Mouse (Mus musculus): ENCODE results near the gene Aco1. TPM values are rescaled to one million over a fixed set of nuclear protein-coding genes. Genes with fewer than 3 reads are reported as not detected.

The Aco1 gene
- total and polyA plus RNA-seq, 2 experiments = 112 to 178 TPM

- H3K4me1 ChIP-seq (ENCODE audit: control insufficient read depth, insufficient read depth, low read length) = peaks cover 52% of the 10 kb centered on the region
- peak overlapping the region; percentile 70 for H3K27ac ChIP-seq (replicated peaks; ENCODE audit: insufficient read depth, low read depth, low read length)
These were observed 15.3 kb downstream of the Aco1 start for GRCm38 (mm10) chr4:40158224-40158540.

GRCm38 (mm10) chr4:40160591-40161434 is 17.9 kb downstream of the Aco1 start:
- WGBS = 29% methylated on average over 8 of the region's 8 CpGs

More at GRCm38 (mm10) chr4:40158224-40158540, 15.3 kb downstream of the Aco1 start:
- no peak overlapping the region for H3K4me3 ChIP-seq (ENCODE audit: insufficient read depth, low read depth, low read length)
- no peaks in the 10 kb centered on the region for H3K27me3 ChIP-seq (ENCODE audit: control insufficient read depth, insufficient read depth, low read length)
- H3K36me3 ChIP-seq (ENCODE audit: control insufficient read depth, insufficient read depth, low read length) = no peaks in the 10 kb centered on the region
- peak; percentile 47 for DNase-seq (ENCODE audit: extremely low read depth, low read depth, low spot score)
- H3K9ac ChIP-seq (ENCODE audit: low read depth, low read length) = peak overlapping the region; percentile 14
- WGBS = 19% methylated on average over 5 of the region's 5 CpGs
- no peak for TF ChIP-seq POLR2A (IDR thresholded peaks at IDR 0.05; ENCODE audit: extremely low read depth, insufficient read depth, low read length)
- H3K79me2 ChIP-seq (ENCODE audit: control insufficient read depth, insufficient read depth, low read length) = peaks cover 33% of the 10 kb centered on the region

GRCm38 (mm10) chr4:40163646-40164045 is 20.8 kb downstream of the Aco1 start:
- 84% methylated on average over 10 of the region's 10 CpGs for whole genome bisulfite sequencing
- Histone ChIP-seq H3K27ac (replicated peaks; ENCODE audit: insufficient read depth, low read depth, low read length) (no peak overlapping the region), H3K79me2 (ENCODE audit: control insufficient read depth, insufficient read depth, low read length) (peaks cover 24% of the 10 kb centered on the region; the same call in 1 of the 2 replicates), H3K36me3 (ENCODE audit: control insufficient read depth, insufficient read depth, low read length) (peaks cover 38% of the 10 kb centered on the region), H3K9ac (ENCODE audit: low read depth, low read length) (no peak overlapping the region), H3K4me1 (ENCODE audit: control insufficient read depth, insufficient read depth, low read length) (peaks cover 17% of the 10 kb centered on the region), H3K27me3 (ENCODE audit: control insufficient read depth, insufficient read depth, low read length) (no peaks in the 10 kb centered on the region), H3K4me3 (ENCODE audit: insufficient read depth, low read depth, low read length) (no peak overlapping the region)
- TF ChIP-seq CTCF (IDR thresholded peaks at IDR 0.05; ENCODE audit: low read depth, low read length) = no peak
- no peak for TF ChIP-seq POLR2A (IDR thresholded peaks at IDR 0.05; ENCODE audit: extremely low read depth, insufficient read depth, low read length)
- DNase-seq (ENCODE audit: extremely low read depth, low read depth, low spot score) = no peak

More at GRCm38 (mm10) chr4:40160591-40161434, 17.9 kb downstream of the Aco1 start:
- TF ChIP-seq POLR2A (IDR thresholded peaks at IDR 0.05; ENCODE audit: extremely low read depth, insufficient read depth, low read length) = no peak
- TF ChIP-seq CTCF (IDR thresholded peaks at IDR 0.05; ENCODE audit: low read depth, low read length) = peak; percentile 28; the same call in 1 of the 2 replicates
- Histone ChIP-seq H3K36me3 (ENCODE audit: control insufficient read depth, insufficient read depth, low read length) (peaks cover 11% of the 10 kb centered on the region; the same call in 1 of the 2 replicates), H3K79me2 (ENCODE audit: control insufficient read depth, insufficient read depth, low read length) (peaks cover 29% of the 10 kb centered on the region), H3K9ac (ENCODE audit: low read depth, low read length) (peak overlapping the region; percentile 29), H3K4me3 (ENCODE audit: insufficient read depth, low read depth, low read length) (no peak overlapping the region), H3K27ac (replicated peaks; ENCODE audit: insufficient read depth, low read depth, low read length) (peak overlapping the region; percentile 90), H3K4me1 (ENCODE audit: control insufficient read depth, insufficient read depth, low read length) (peaks cover 35% of the 10 kb centered on the region), H3K27me3 (ENCODE audit: control insufficient read depth, insufficient read depth, low read length) (no peaks in the 10 kb centered on the region)
- DNase-seq (ENCODE audit: extremely low read depth, low read depth, low spot score) = peak; percentile 92

GRCm38 (mm10) chr4:40171477-40171876 is 28.6 kb downstream of the Aco1 start:
- Histone ChIP-seq H3K79me2 (ENCODE audit: control insufficient read depth, insufficient read depth, low read length) (peaks cover 3% of the 10 kb centered on the region; the same call in 1 of the 2 replicates), H3K4me3 (ENCODE audit: insufficient read depth, low read depth, low read length) (no peak overlapping the region), H3K27ac (replicated peaks; ENCODE audit: insufficient read depth, low read depth, low read length) (no peak overlapping the region), H3K36me3 (ENCODE audit: control insufficient read depth, insufficient read depth, low read length) (peaks cover 50% of the 10 kb centered on the region), H3K9ac (ENCODE audit: low read depth, low read length) (no peak overlapping the region), H3K4me1 (ENCODE audit: control insufficient read depth, insufficient read depth, low read length) (no peaks in the 10 kb centered on the region; the same call in 1 of the 2 replicates), H3K27me3 (ENCODE audit: control insufficient read depth, insufficient read depth, low read length) (no peaks in the 10 kb centered on the region)
- no peak for DNase-seq (ENCODE audit: extremely low read depth, low read depth, low spot score)
- no peak for TF ChIP-seq POLR2A (IDR thresholded peaks at IDR 0.05; ENCODE audit: extremely low read depth, insufficient read depth, low read length)
- TF ChIP-seq CTCF (IDR thresholded peaks at IDR 0.05; ENCODE audit: low read depth, low read length) = no peak
- WGBS = 93% methylated on average over 4 of the region's 4 CpGs

GRCm38 (mm10) chr4:40172336-40172735 is 29.5 kb downstream of the Aco1 start:
- Histone ChIP-seq H3K79me2 (ENCODE audit: control insufficient read depth, insufficient read depth, low read length) (no peaks in the 10 kb centered on the region), H3K9ac (ENCODE audit: low read depth, low read length) (no peak overlapping the region), H3K4me1 (ENCODE audit: control insufficient read depth, insufficient read depth, low read length) (no peaks in the 10 kb centered on the region; the same call in 1 of the 2 replicates), H3K27me3 (ENCODE audit: control insufficient read depth, insufficient read depth, low read length) (no peaks in the 10 kb centered on the region), H3K4me3 (ENCODE audit: insufficient read depth, low read depth, low read length) (no peak overlapping the region), H3K36me3 (ENCODE audit: control insufficient read depth, insufficient read depth, low read length) (peaks cover 43% of the 10 kb centered on the region), H3K27ac (replicated peaks; ENCODE audit: insufficient read depth, low read depth, low read length) (no peak overlapping the region)
- WGBS = 89% methylated on average over 2 of the region's 2 CpGs
- no peak for DNase-seq (ENCODE audit: extremely low read depth, low read depth, low spot score)
- TF ChIP-seq CTCF (IDR thresholded peaks at IDR 0.05; ENCODE audit: low read depth, low read length) (no peak), POLR2A (IDR thresholded peaks at IDR 0.05; ENCODE audit: extremely low read depth, insufficient read depth, low read length) (no peak)

GRCm38 (mm10) chr4:40174321-40174720 is 31.4 kb downstream of the Aco1 start:
- no peak overlapping the region for H3K27ac ChIP-seq (replicated peaks; ENCODE audit: insufficient read depth, low read depth, low read length)
- H3K9ac ChIP-seq (ENCODE audit: low read depth, low read length) = no peak overlapping the region
- peaks cover under 1% of the 10 kb centered on the region for H3K4me1 ChIP-seq (ENCODE audit: control insufficient read depth, insufficient read depth, low read length)
- no peaks in the 10 kb centered on the region for H3K27me3 ChIP-seq (ENCODE audit: control insufficient read depth, insufficient read depth, low read length)
- 57% methylated on average over 4 of the region's 4 CpGs for WGBS
- H3K4me3 ChIP-seq (ENCODE audit: insufficient read depth, low read depth, low read length) = no peak overlapping the region
- DNase-seq (ENCODE audit: extremely low read depth, low read depth, low spot score) = peak; percentile 46
- no peaks in the 10 kb centered on the region for H3K79me2 ChIP-seq (ENCODE audit: control insufficient read depth, insufficient read depth, low read length)
- TF ChIP-seq POLR2A (IDR thresholded peaks at IDR 0.05; ENCODE audit: extremely low read depth, insufficient read depth, low read length) (no peak), CTCF (IDR thresholded peaks at IDR 0.05; ENCODE audit: low read depth, low read length) (no peak)
- H3K36me3 ChIP-seq (ENCODE audit: control insufficient read depth, insufficient read depth, low read length) = peaks cover 36% of the 10 kb centered on the region

All from liver, adult 2 months (tissue).